Mouse (Mus musculus) fat pad, adult 2 months (tissue): ENCODE measurements around the gene C87436.

Experiments
- DNase-seq: peaks from one replicate; pipeline ENCODE4 v3.0.0-alpha.2; 2011; ENCODE audit warnings: low read depth, low spot score; ENCODE audit errors: extremely low read depth

The C87436 gene

GRCm38 (mm10) chr6:86420491-86420890, 17.7 kb upstream of the C87436 start:
- DNase-seq, result no peak

DNA sequence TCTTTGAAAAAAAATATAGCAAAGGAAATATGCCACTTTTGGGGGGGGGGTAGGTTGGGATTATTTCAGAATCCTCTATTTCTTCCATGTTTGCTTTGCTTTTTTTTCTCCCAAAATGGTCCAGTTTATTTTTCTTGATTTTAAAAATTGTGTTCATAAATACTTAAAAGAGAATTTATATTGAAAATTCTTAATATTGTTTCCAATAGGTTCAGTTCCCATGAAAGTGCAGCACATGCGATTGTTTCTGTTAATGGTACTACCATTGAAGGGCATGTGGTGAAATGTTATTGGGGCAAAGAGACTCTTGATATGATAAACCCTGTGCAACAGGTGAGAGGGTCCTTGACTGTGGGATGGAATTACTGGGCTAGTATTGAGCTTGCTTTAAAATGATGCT, 11.8 kb upstream of the C87436 start, which contains the start of gene Gm44790:
TSS of gene Gm44790 (plus strand) at position 301 of the 400 bp plus-strand sequence.
- DNase-seq, result no peak

GRCm38 (mm10) chr6:86431531-86431930, 6.6 kb upstream of the C87436 start:
- no peak for DNase-seq

DNA sequence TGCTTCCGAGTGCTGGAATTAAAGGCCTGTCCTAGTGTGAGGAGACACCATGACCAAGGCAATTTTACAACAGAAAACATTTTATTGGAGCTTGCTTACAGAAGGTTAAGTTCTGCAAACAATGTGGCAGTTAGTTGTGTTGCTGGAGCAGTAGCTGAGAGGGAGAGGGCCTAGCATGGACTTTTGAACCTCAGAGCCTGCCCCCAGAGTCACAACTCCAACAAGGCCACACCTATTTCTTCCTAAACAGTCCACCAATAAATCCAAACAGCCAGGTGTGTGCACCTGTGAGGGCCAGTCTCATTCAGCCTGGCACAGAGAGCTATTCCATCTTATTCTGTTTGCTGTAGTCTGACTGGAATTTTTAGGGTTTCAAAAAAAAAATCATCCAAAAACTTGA, 4.5 kb upstream of the C87436 start:
- no peak for DNase-seq

GRCm38 (mm10) chr6:86437711-86438110, 463 bp upstream of the C87436 start:
- no peak for DNase-seq

GRCm38 (mm10) chr6:86439119-86439496, 934 bp downstream of the C87436 start:
- no peak for DNase-seq

- no peak for DNase-seq
Observed at GRCm38 (mm10) chr6:86439531-86439930, 1.4 kb downstream of the C87436 start.

DNA sequence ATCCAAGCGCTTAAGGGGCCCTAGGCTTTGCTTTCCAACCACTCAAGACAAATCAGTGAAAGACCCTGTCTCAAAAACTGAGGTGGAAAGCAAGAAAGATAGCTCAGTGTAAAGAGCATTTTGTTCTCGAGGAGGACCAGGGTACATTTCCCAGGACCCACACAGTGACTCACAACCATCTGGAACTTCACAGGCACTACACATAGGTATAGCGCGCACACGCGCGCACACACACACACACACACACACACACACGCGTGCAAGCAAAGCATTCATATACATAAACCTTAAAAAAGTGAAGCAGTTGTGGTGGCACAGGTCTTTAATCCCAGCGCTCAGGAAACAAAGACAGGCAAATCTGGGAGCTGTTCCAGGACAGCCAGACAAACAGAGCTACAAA, 3.4 kb downstream of the C87436 start:
- no peak for DNase-seq

- DNase-seq, result no peak
Observed at GRCm38 (mm10) chr6:86445551-86445950, 7.4 kb downstream of the C87436 start.

- DNase-seq, result no peak
Observed at GRCm38 (mm10) chr6:86446927-86447568, 8.9 kb downstream of the C87436 start.

GRCm38 (mm10) chr6:86456727-86457126, 18.6 kb downstream of the C87436 start:
- no peak for DNase-seq

GRCm38 (mm10) chr6:86463079-86463478, 24.9 kb downstream of the C87436 start:
- DNase-seq, result no peak

- DNase-seq, result no peak
Observed at GRCm38 (mm10) chr6:86471317-86471716, 33.1 kb downstream of the C87436 start.

GRCm38 (mm10) chr6:86471760-86472099, 33.6 kb downstream of the C87436 start:
- DNase-seq, result no peak

DNA sequence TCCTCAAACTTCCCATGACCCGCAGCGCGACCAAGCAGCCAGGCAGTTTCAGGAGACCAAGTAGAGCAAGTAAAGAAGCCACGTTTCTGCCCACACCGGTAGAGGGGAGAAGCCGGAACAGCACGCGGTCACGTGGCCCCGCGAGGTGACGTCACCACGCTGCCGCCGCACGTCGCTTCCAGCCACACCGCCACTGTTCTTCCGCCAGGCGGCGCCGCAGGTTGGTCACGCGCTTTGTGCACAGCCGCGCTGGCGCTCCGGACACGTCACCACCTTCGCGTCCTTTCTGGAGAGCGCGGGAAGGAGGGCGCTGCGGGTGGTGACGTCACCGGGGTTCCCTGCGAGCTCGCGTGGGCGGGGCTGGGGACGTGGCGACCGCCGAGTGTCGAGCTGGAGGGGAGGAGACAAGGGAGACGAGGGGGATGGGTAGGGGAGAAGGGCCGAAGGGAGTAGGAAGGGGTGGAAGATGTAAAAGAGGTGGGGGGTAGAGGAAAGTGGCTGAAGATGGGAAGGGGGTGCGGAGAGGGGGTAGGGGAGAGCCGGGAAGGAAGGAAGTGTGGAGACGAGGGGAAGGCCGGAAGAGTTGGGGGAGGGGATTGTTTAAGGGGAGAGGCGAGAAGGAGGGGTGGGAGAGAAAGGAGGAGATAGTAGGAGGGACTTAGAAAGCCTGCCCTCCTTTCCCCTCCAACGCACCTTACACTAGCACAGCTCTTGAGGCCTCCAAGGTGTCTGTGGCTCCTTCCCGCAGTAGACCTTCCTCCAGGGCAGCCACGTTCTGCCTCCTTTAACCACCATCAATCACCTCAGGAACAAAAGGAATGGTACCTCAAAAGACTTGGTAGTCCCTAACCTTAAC, 34.2 kb downstream of the C87436 start:
- peak; percentile 64 for DNase-seq

DNA sequence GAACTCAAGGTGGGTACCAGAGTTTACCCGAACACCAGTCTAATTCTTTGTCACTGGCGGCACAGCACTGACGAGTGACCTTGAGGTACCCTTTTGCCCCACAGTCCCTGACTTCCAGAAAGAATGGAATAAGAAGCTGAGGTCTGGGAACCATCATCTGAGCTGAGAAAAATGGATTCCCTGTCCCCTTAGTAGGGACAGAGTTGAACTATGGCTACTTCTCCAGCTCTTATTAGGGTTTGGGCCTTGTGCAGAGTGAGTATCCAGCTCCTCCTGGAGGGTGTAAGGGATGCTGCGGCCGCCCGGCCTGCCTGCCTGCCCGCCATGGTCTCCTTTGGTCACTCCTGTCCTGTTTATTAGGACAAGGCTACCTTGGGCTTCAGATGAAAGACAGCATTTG, 34.9 kb downstream of the C87436 start:
- DNase-seq, result no peak

DNA sequence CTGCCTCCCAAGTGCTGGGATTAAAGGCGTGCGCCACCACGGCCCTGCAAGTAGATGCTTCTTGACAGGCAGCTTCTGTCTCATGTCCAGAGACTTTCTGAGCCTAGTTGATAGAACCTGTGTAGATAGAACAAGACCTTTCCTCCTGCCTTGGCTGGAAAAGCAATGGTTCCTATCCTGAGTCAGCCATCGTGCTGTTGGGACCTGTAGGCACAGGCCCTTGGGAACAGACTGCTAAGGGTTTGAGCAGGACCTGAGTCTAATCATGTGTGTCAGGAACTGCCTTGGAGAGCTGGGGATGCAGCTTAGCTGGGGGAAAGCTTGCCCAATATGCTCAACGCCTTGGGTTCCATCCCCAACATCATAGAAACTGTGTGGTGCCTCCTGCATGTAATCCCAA, 35.9 kb downstream of the C87436 start:
- DNase-seq, result no peak

DNA sequence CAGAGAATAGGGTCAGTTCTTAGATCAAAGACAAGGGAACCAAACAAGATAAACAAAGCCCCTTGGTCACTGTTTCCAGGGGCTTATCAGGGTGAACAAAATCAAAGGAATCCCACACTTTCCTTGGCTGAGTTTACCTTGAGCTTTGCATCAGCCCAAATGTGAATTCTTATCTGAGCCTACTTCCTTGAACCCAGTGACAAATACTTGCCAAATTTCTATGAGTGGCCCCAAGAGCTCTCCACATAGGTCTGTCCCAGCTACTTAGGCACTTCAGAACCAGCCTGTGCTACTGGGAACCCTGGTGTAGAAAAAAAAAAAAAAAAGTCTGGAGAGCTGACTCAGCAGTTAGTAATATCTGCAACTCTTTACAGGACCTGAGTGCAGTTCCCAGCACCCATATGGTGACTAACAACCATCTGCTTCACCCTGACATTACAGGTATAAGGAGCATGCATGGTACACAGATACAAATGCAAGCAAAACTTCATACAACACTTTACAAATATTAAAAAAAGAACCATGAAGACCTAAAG, 36.5 kb downstream of the C87436 start:
- no peak for DNase-seq

GRCm38 (mm10) chr6:86475462-86476167, 37.4 kb downstream of the C87436 start:
- DNase-seq, result no peak

GRCm38 (mm10) chr6:86476931-86477330, 38.8 kb downstream of the C87436 start:
- no peak for DNase-seq

DNA sequence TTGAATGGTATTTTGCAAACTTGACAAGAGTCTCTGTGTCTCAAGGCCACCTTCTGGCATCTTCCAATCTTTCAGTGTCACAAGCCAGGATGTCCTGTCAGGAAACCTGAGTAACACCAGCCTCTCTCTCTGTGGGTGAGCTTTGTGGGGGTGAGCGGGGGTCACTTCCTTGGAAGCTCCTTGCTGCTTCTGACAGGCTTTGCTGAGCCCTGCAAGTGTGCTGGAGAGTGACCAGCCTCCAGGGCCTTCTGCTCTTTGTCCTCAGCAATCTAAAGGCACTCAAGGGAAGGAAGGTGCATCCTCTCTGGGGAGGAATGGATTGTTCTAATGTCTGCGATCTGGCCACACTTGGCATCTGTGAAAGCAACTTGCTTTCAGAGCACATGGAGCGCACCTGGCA, 41.1 kb downstream of the C87436 start:
- no peak for DNase-seq

DNA sequence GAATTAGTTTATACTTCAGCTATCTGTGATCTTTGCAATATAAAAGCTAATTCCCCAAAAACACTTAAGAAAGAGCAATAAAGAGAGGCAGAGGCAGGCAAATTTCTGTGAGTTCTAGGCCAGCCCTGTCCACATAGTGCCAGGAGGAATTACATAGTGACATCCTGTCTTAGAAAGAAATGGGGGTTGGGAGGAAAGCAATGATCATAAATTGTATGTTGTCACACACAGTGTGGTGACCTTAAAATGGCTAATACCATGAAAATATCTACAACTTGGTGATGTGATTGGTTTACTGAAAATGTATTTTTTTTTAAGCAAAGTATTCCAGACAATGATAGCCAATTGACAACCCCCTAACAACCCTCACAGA, 41.6 kb downstream of the C87436 start:
- no peak for DNase-seq
